Mouse (Mus musculus) thymus, postnatal 4 days (tissue): Measurements from ENCODE around the gene Agtr1b.

Source experiments
- DNase-seq: peaks from one replicate; pipeline ENCODE4 v3.0.0; 2021

The Agtr1b gene

DNA sequence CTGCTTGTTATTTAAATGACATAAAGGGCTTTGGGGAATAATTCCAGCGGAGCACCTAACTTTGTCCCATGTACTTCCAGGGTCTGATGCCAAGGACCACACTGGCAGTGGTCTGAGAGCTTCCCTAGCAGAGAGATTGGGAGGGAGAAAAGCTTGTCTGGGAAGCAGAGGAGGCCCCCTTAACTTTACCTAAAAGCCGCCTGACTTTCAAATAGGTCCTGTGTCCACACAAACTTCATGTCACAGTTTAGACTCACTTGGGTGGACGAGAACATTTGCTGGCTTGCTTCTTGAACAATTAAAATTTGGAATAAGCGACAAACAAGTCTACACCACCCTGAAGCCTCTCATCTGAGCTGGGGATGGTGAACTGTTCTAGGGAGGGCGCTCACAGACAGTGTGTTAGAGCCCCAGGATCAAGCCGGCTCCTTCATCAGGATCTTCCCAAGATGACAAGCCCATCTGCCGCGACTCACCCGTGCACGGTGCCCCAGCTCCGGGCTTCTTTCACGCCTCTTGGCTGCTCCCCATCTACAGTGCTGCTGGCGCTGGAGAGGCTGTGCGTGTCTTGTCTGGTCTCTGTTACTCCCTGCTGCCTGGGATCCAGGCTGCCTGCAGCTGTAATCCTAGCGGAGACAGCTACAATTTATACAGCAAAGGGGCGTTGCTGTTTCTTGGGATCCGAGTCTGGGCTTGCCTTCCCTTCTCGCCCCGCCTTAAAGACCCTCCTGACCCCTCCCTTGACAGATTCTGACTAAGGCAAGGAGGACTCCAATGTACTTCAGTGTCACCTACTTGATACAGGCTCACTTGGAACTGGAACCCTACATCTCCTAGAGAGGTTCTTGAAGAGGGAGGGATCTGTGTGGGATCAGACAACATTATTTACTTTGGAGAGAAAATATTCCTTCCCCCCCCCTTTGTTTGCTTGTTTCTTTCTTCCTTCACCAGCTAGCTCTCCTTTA lies at the start of gene Agtr1b:
Gene Agtr1b, minus strand, starts transcription at position 620 of the 965 bp plus-strand sequence.
- no peak for DNase-seq

DNA sequence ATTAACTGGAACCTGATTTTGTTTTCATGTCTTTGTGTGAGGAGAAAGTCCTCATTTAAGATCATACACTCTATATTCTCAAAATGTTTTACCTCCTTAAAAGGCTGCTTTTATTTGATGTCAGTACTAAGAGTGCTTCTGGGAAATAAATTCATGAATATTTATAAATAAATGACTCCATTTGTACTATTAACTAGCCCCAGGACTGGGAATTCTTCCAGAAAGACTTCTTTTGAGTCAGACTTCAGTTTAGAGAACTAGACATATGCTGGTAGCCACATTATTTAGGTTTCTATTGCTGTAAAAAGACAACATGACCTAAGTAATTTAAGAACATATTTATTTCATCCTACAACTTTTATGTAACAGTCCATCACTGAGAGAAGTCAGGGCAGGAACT lies 13.4 kb downstream of the Agtr1b start:
- DNase-seq = no peak

DNA sequence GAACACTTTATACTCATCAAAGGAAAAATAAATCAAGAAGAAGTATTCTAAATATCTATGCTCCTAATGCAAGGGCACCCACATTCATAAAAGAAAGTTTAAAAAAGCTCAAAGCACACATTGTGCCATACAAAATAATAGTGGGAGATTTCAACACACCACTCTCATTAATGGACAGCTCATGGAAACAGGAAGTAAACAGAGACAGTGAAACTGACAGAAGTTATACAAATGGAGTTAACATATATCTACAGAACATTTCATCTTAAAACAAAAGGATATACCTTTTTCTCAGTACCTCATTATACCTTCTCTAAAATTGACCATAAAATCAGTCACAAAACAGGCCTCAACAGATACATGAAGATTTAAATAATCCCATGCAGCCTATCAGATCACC lies 18.8 kb downstream of the Agtr1b start:
- no peak for DNase-seq

DNA sequence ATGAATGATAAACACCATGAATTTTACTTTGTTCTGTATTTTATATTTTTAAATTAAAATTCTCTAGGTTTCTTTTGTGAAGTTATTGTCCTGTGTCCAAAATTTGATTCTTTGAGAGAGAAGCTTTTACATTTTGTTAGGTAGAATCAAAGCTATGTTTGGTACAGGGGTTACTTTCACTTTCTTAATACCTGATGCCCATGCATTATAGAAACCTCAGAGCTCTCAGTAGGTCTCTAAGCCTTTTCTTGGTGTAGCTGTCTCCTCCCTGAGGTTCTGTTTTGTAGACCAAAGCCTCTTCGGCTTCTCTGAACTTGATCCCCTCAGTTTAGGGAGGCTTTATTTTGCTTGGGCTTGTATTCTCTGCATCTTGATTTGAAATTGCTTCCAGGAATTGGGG lies 26.6 kb downstream of the Agtr1b start:
- no peak for DNase-seq

DNA sequence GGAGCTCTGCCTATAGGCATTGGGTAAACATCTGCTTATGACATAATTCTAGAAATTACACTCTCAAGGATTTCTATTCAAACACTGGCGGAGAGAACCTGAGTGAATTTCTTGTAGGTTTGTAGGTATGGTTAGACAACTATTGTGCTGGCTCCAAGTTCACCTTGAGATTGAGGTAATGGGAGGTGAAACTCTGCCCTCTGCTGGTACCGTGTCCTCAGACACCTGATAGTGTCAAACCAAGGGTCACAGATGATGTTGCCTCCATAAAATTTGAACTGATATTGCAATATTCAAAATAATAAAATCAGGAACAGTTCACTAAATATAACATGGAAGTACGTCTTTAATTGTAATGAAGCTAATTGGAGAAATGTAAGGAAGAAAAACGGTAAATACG lies 32.3 kb downstream of the Agtr1b start:
- DNase-seq = peak; percentile 61

DNA sequence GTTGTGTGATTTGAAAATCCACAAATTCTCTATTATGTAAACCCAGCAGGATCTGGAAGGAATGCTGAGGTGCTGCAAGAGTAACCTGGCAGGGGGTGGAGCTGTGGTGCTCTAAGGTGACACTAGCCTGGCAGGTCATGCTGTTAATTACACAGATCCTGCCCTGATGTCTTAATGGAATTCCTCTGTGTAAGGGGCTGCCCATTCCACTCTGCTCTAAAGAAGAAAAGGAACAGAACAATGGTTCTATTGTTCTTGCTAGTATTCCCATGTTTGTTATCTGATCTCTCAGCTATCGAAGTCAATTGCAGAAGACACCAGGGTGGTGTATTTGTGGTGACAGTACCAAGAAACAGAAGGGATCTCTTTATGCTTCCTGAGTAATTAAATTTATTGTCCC lies 49.7 kb downstream of the Agtr1b start:
- DNase-seq = no peak

DNA sequence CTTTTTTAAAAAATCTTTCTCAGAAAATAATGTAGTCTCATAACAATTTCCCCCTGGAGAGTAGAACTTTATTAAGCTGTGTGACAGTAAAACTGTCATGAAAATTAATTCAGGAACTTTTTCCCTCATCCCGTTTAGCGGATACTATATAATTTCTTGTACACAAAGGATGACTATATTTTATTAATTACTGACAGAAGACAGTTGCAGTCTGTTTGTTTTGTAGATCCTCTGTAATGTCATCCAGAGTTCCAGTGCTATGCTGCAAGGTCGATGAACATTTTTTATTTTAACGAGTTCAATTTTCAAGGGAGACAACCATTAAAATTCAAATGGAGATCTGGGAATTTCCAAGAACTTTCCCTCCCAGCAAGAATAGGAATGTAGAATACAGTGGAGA lies 57.8 kb downstream of the Agtr1b start:
- DNase-seq = no peak

DNA sequence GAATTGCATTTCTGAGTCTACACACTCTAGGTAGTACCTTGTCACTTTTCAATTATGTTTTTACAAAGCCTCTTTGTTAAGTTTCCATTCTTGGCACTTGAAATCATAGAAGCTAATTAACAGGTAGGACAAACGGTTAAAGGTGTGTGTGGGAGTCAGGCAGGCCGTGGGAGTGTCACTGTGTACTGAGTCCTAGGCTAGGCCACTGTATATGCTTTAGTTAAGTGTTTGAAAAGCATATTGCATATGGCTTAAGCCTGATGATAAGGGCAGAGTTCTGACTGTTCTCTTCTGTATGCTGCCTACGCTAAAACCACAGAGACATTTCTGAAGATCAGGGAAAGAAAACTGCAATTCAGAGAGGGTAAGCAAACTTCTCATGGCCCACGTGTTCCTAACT lies 59.7 kb downstream of the Agtr1b start:
- DNase-seq = no peak

DNA sequence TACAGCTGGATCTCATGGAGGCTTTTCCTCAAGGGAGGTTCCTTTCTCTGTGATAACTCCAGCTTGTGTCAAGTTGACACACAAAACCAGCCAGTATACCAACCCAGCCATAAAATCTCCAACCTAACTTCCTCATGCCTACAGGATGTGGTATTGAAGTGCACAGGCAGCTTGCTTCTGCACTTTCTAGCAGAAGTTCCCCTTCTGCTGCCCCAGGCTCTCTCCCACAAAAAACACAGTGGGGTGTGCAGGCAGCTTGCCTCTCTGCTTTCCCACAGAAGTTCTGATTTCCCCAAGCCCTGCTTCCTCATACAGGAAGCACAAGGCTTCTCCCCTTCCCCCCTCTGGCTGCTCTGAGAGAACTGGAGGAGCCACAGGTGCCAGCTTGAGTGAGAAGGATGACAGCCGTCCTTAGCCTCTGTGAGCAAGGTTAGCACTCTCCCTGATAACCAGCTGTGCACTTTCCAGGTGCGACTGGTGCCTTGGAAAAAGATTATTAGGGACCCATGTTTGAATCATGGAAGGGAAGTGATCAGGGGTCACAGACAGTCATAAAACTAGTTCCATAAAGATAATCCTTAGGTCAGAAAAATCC lies 62.1 kb downstream of the Agtr1b start:
- DNase-seq = peak; percentile 16

DNA sequence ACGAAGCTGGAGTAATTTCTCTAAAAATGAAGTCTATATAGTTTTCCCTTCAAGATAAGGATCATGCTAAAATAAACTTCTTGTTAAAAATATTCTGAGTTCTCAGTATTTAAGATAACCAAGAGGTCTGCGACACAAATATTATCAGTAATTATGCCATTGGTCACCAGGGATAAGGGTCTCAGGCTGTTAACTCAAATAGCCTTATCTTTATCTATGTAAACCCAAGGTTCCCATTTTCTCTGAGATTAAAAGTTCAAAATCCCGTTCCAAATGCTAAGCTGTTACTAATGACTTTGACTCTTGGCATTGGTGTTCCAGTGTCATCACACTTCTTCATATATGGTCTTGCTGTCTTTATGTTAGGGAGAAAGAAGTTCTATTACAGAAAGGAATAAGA lies 71.4 kb downstream of the Agtr1b start:
- no peak for DNase-seq

DNA sequence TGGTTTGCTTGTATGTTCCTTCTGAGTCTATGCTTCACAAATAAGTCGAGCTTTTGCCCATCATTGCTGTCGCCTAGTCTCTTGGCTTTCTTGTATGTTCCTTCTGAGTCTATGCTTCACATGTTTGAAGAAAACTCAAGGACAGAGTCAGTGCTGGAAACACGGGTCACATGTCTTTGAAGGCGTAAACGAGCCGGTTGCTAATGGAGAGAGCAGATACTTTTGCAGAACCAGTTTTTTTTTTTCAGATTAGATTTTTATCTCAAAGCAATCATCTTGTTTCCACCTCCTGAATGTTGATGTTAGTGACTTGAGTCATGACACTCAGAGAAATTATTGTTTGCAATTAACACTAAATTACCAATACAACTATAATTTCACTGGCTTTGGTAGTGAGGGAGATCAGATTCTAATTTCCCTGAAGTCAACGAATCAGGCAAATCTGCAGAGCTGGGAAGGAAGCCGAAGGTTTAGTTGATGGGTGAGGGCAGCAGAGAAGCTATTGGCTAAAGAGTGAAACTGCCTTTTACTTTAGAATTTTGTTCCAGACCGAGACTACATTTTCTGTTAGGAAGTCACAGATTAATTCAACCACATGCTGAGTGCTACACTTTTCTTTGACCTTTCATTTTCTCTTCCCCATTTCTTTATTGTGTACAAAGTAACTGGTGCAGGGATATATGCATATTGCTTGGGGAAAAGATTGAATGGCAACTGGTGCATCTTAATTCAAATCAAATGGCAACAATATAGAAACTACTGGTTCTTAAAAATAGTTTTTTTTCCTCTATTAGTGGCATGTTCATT lies 72.2 kb downstream of the Agtr1b start:
- no peak for DNase-seq

DNA sequence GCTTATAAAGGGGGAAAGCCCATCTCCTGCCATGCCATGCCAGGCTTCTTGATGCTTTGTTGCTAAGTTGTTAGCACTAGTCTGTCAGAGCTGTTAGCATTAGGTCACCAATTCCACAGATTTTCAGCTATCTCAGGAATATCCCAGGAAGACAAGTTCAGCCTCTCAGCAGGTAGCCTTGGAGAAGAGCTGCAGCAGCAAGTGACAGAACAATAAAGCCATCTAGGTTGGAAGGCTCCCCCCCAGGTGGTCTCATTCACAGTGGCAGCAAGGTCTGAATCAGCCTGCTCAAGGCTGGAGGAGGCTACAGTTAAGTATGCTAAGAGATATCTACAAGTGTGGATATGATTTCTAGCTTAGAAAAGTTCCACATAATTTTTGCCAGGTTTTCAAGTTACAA lies 75.6 kb downstream of the Agtr1b start:
- DNase-seq = no peak

DNA sequence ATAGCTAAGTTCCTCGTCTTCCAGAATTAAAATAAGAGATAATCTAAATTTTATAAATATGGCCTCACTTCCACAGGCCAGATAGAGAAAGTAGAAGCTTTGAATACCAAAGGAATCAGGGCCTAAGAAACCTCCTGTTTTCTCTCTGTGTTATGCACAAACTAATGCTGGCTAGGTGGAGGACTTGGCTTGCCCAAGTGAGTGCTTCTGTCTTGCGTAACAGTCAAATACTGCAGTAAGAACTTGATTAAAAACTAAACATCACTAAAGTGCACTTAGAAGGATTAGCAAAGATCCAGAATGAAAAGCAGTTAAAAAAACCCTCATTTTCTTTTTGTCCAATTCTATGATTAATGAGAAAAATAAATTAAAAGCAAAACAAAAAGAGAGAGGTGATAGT lies 78.2 kb downstream of the Agtr1b start:
- no peak for DNase-seq

DNA sequence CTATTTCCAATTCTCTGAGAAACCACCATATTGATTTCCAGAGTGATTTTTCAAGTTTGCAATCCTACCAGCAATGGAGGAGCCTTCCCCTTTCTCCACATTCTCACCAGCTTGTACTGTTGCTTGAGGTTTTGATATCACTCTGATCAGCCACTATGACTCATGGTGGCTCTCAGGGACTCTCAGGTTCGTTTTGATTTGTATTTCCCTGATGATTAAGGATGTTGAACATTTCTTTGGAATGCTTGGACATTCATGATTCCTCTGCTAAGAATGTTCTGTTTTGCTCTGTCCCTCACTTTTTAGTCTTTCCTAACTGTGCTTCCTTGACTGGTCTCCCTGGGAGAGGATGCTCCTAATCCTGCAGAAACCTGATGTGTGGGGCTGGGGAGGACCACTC lies 85.2 kb downstream of the Agtr1b start:
- DNase-seq = no peak

DNA sequence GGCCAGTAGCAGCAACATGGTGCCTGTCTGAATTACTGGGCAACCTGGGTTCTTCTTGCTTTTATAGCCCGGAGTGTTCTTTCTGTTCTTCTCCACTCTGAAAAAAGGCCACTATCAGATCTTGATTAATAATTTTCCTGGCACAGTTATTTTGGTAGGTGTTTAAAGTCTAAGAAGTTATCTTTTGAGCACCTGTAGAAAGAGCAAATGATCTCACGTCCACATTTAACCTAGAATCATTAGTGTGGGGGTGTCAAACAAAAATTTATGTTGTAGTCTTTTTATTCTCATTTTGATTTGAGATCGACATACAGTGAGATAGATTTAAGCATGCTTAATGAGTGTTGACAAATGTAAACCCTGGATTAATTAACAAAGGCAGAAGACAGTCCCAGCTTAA lies 91.3 kb downstream of the Agtr1b start, which contains the start of gene Cpb1:
Gene Cpb1, minus strand, starts transcription at position 101 of the 400 bp plus-strand sequence.
- no peak for DNase-seq
